Mouse (Mus musculus): ENCODE results near the gene Tmem9.

Gene Tmem9

GRCm38 (mm10) chr1:136007211-136008158 is at the start of gene Tmem9:
TSS of gene Tmem9 (plus strand) at chr1:136008150.
- peak; percentile 94 for DNase-seq

GRCm38 (mm10) chr1:135958483-135958882 is 49.5 kb upstream of the Tmem9 start:
- peak; percentile 76 for DNase-seq

GRCm38 (mm10) chr1:135963177-135963576 is 44.8 kb upstream of the Tmem9 start:
- no peak for DNase-seq

- no peak for DNase-seq
Measured at GRCm38 (mm10) chr1:135964561-135964960, 43.4 kb upstream of the Tmem9 start.

- no peak for DNase-seq
Measured at GRCm38 (mm10) chr1:135967739-135968138, 40.2 kb upstream of the Tmem9 start.

GRCm38 (mm10) chr1:135970486-135970885 is 37.5 kb upstream of the Tmem9 start:
- no peak for DNase-seq

GRCm38 (mm10) chr1:135972576-135972975 is 35.4 kb upstream of the Tmem9 start:
- DNase-seq, result no peak

- DNase-seq, result peak; percentile 74
Measured at GRCm38 (mm10) chr1:135984105-135984504, 23.8 kb upstream of the Tmem9 start.

- no peak for DNase-seq
Measured at GRCm38 (mm10) chr1:135989876-135990275, 18.1 kb upstream of the Tmem9 start.

GRCm38 (mm10) chr1:135993470-135993869 is 14.5 kb upstream of the Tmem9 start:
- peak; percentile 31 for DNase-seq

GRCm38 (mm10) chr1:135997537-135997936 is 10.4 kb upstream of the Tmem9 start:
- DNase-seq, result no peak

- DNase-seq, result no peak
Measured at GRCm38 (mm10) chr1:135999720-136000287, 8.1 kb upstream of the Tmem9 start.

GRCm38 (mm10) chr1:136001438-136001837 is 6.5 kb upstream of the Tmem9 start:
- DNase-seq, result no peak

GRCm38 (mm10) chr1:136006292-136006748 is 1.6 kb upstream of the Tmem9 start, which contains the start of gene Igfn1:
TSS of gene Igfn1 (minus strand) at chr1:136006342.
- no peak for DNase-seq

GRCm38 (mm10) chr1:136008159-136008533 is 196 bp downstream of the Tmem9 start:
- no peak for DNase-seq

GRCm38 (mm10) chr1:136010247-136010646 is 2.3 kb downstream of the Tmem9 start:
- no peak for DNase-seq

- no peak for DNase-seq
Measured at GRCm38 (mm10) chr1:136013513-136013912, 5.6 kb downstream of the Tmem9 start.

GRCm38 (mm10) chr1:136014796-136015502 is 7.0 kb downstream of the Tmem9 start:
- no peak for DNase-seq

- no peak for DNase-seq
Measured at GRCm38 (mm10) chr1:136017307-136017706, 9.4 kb downstream of the Tmem9 start.

- DNase-seq, result peak; percentile 97
Measured at GRCm38 (mm10) chr1:136017907-136018313, 10.0 kb downstream of the Tmem9 start.

GRCm38 (mm10) chr1:136018390-136019189 is 10.6 kb downstream of the Tmem9 start:
- DNase-seq, result no peak

- DNase-seq, result no peak
Measured at GRCm38 (mm10) chr1:136030201-136030600, 22.3 kb downstream of the Tmem9 start.

Data from retina, postnatal 1 day (tissue).